Mouse (Mus musculus) right cerebral cortex, postnatal 36 days (tissue): ENCODE data around the gene Cdk6.
"Not testable (repeated sequence)": the region's sequence is repeated elsewhere in the genome, so short reads cannot be mapped to it uniquely, and the experiment has no call there.

ENCODE experiments used
- DNase-seq, 2 experiments: peaks; one replicate each; pipeline ENCODE4 v3.0.0; 2022; ENCODE audit warnings: low spot score in 2 of 2, mixed read lengths in 1 of 2

Gene Cdk6

GRCm38 (mm10) chr5:3341111-3341911, at the start of gene Cdk6:
TSS of gene Cdk6 (plus strand) at chr5:3341485.
- DNase-seq, result peak in 1 of 2 experiments; percentile 8

- DNase-seq, result no peak
Measured at GRCm38 (mm10) chr5:3293666-3294065, 47.6 kb upstream of the Cdk6 start.

- no peak for DNase-seq
Measured at GRCm38 (mm10) chr5:3300801-3301457, 40.4 kb upstream of the Cdk6 start.

- no peak for DNase-seq
Measured at GRCm38 (mm10) chr5:3301535-3301934, 39.8 kb upstream of the Cdk6 start.

GRCm38 (mm10) chr5:3303876-3304275, 37.4 kb upstream of the Cdk6 start:
- DNase-seq, result no peak

GRCm38 (mm10) chr5:3306146-3306545, 35.1 kb upstream of the Cdk6 start:
- no peak for DNase-seq

- no peak for DNase-seq
Measured at GRCm38 (mm10) chr5:3309122-3309521, 32.2 kb upstream of the Cdk6 start.

GRCm38 (mm10) chr5:3309587-3309986, 31.7 kb upstream of the Cdk6 start:
- no peak for DNase-seq

GRCm38 (mm10) chr5:3311156-3311555, 30.1 kb upstream of the Cdk6 start:
- DNase-seq, result not testable (repeated sequence)

- DNase-seq, result not testable (repeated sequence)
Measured at GRCm38 (mm10) chr5:3317724-3318123, 23.6 kb upstream of the Cdk6 start.

GRCm38 (mm10) chr5:3320225-3320624, 21.1 kb upstream of the Cdk6 start:
- no peak for DNase-seq

GRCm38 (mm10) chr5:3322052-3322451, 19.2 kb upstream of the Cdk6 start:
- no peak for DNase-seq

- DNase-seq, result no peak
Measured at GRCm38 (mm10) chr5:3324116-3324515, 17.2 kb upstream of the Cdk6 start.

- DNase-seq, result no peak
Measured at GRCm38 (mm10) chr5:3329361-3329760, 11.9 kb upstream of the Cdk6 start.

GRCm38 (mm10) chr5:3330932-3331331, 10.4 kb upstream of the Cdk6 start:
- DNase-seq, result no peak

GRCm38 (mm10) chr5:3333019-3333418, 8.3 kb upstream of the Cdk6 start:
- DNase-seq, result not testable (repeated sequence)

GRCm38 (mm10) chr5:3340340-3341058, 786 bp upstream of the Cdk6 start:
- DNase-seq, result not testable (repeated sequence)

- DNase-seq, result peak; percentile 6 to 9
Measured at GRCm38 (mm10) chr5:3341931-3342770, 866 bp downstream of the Cdk6 start.

GRCm38 (mm10) chr5:3342771-3343565, 1.7 kb downstream of the Cdk6 start:
- DNase-seq, result peak; percentile 2 to 3

- peak; percentile 3 to 8 for DNase-seq
Measured at GRCm38 (mm10) chr5:3343566-3344080, 2.3 kb downstream of the Cdk6 start.
